Mouse (Mus musculus): ENCODE results near the gene Olfr356. TPM values are rescaled to one million over a fixed set of nuclear protein-coding genes. Genes with fewer than 3 reads are reported as not detected.

Olfr356 gene
- not detected in 2 replicates for polyA plus RNA-seq (2016; fragmentation: Nextera tagmentation; extraction: Ambion mirVana)

DNA sequence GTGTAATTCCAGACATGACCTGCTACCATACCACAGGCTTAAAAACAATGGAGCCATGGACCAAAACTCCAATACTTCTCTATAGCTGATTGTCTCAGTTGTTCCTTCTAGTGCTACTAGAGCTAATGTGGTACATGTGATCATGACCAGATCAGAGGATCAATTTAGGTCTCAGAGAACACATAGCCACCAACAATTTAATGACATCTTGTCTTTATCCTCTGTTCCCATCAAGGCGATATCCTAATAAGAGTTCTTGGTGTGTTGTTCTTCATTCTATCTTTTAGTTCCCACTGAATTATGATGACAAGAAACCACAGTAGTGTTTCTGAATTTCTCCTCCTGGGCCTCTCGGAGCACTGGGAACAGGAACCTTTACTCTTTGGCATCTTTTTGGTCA is at the start of gene Olfr356:
Olfr356 (plus strand) TSS at position 301 of the 400 bp plus-strand sequence.
- Histone ChIP-seq H3K36me3 (replicated peaks) (no peaks in the 10 kb centered on the region), H3K27me3 (ENCODE audit: poor library complexity, severe bottlenecking) (no peaks in the 10 kb centered on the region), H3K27ac (no peak within 1 kb of the TSS), H3K4me3 (no peak within 1 kb of the TSS), H3K9me3 (peaks cover 36% of the 10 kb centered on the region), H3K4me1 (no peaks in the 10 kb centered on the region)
- WGBS = 86% methylated on average over 2 of the region's 2 CpGs
- no peak for DNase-seq (ENCODE audit: extremely low spot score, low spot score)

- no peaks in the 10 kb centered on the region for H3K27me3 ChIP-seq (ENCODE audit: poor library complexity, severe bottlenecking)
- H3K4me3 ChIP-seq = no peak within 1 kb of the TSS
- DNase-seq (ENCODE audit: extremely low spot score, low spot score) = no peak
- H3K9me3 ChIP-seq = peaks cover 42% of the 10 kb centered on the region
- H3K4me1 ChIP-seq = no peaks in the 10 kb centered on the region
- H3K27ac ChIP-seq = no peak within 1 kb of the TSS
- no peaks in the 10 kb centered on the region for H3K36me3 ChIP-seq (replicated peaks)
Observed at GRCm38 (mm10) chr2:36892836-36893235, 44.1 kb upstream of the Olfr356 start, which contains the start of gene Olfr353. TSS of gene Olfr353 (minus strand) at chr2:36892936.

DNA sequence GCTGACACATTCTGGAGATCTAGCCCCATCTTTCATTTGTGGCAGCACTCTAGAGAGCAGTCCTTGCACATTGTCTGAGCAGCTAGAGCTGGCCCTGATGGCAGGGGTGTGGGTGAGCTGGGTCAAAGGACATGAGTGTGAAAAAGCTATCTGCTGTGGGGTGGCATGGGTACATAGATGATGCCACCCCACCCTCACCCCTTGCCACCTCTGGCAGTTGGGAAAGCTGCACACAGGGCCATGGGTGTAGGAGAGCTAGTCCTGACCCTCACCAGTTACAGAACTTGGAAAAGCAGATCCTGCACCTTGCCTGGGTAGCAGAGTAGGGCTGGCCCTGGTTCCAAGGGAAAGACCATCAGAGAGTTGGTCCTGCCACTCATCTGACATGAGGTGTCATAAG is 39.8 kb upstream of the Olfr356 start:
- no peak for DNase-seq (ENCODE audit: extremely low spot score, low spot score)
- no peak overlapping the region for H3K4me3 ChIP-seq
- H3K4me1 ChIP-seq = no peaks in the 10 kb centered on the region
- H3K9me3 ChIP-seq = peaks cover 60% of the 10 kb centered on the region
- H3K36me3 ChIP-seq (replicated peaks) = no peaks in the 10 kb centered on the region
- no peaks in the 10 kb centered on the region for H3K27me3 ChIP-seq (ENCODE audit: poor library complexity, severe bottlenecking)
- no peak overlapping the region for H3K27ac ChIP-seq

GRCm38 (mm10) chr2:36905380-36905779 is 31.5 kb upstream of the Olfr356 start, which contains the start of gene Olfr354:
TSS of gene Olfr354 (plus strand) at chr2:36905680.
- no peak within 1 kb of the TSS for H3K27ac ChIP-seq
- no peak within 1 kb of the TSS for H3K4me3 ChIP-seq
- no peaks in the 10 kb centered on the region for H3K4me1 ChIP-seq
- H3K9me3 ChIP-seq = peaks cover 51% of the 10 kb centered on the region
- no peaks in the 10 kb centered on the region for H3K27me3 ChIP-seq (ENCODE audit: poor library complexity, severe bottlenecking)
- H3K36me3 ChIP-seq (replicated peaks) = no peaks in the 10 kb centered on the region
- DNase-seq (ENCODE audit: extremely low spot score, low spot score) = no peak

- no peak for DNase-seq (ENCODE audit: extremely low spot score, low spot score)
- H3K36me3 ChIP-seq (replicated peaks) = no peaks in the 10 kb centered on the region
- no peaks in the 10 kb centered on the region for H3K4me1 ChIP-seq
- no peak within 1 kb of the TSS for H3K4me3 ChIP-seq
- H3K27me3 ChIP-seq (ENCODE audit: poor library complexity, severe bottlenecking) = no peaks in the 10 kb centered on the region
- peaks cover 42% of the 10 kb centered on the region for H3K9me3 ChIP-seq
- H3K27ac ChIP-seq = no peak within 1 kb of the TSS
Observed at GRCm38 (mm10) chr2:36928797-36929196, 8.1 kb upstream of the Olfr356 start, which contains the start of gene Olfr355. TSS of gene Olfr355 (minus strand) at chr2:36928897.

Other genes with a start within 250 kb of the Olfr356 start
- gene Olfr347, start 205.2 kb upstream of the Olfr356 start, polyA plus RNA-seq (2016; fragmentation: Nextera tagmentation; extraction: Ambion mirVana) = not detected in 2 replicates
- gene Olfr348, start 152.8 kb upstream of the Olfr356 start, polyA plus RNA-seq (2016; fragmentation: Nextera tagmentation; extraction: Ambion mirVana) = not detected in 2 replicates
- not detected in 2 replicates for gene Olfr50, start 146.6 kb upstream of the Olfr356 start, polyA plus RNA-seq (2016; fragmentation: Nextera tagmentation; extraction: Ambion mirVana)
- not detected in 2 replicates for gene Olfr3, start 120.1 kb upstream of the Olfr356 start, polyA plus RNA-seq (2016; fragmentation: Nextera tagmentation; extraction: Ambion mirVana)
- gene Olfr350, start 90.8 kb upstream of the Olfr356 start, polyA plus RNA-seq (2016; fragmentation: Nextera tagmentation; extraction: Ambion mirVana) = not detected in 2 replicates
- not detected in 2 replicates for gene Olfr351, start 74.5 kb upstream of the Olfr356 start, polyA plus RNA-seq (2016; fragmentation: Nextera tagmentation; extraction: Ambion mirVana)
- gene Olfr352, start 68.7 kb upstream of the Olfr356 start, polyA plus RNA-seq (2016; fragmentation: Nextera tagmentation; extraction: Ambion mirVana) = not detected in 2 replicates
- gene Olfr353, start 44.2 kb upstream of the Olfr356 start, polyA plus RNA-seq (2016; fragmentation: Nextera tagmentation; extraction: Ambion mirVana) = not detected in 2 replicates
- gene Olfr354, start 31.4 kb upstream of the Olfr356 start, polyA plus RNA-seq (2016; fragmentation: Nextera tagmentation; extraction: Ambion mirVana) = not detected in 2 replicates
- not detected in 2 replicates for gene Olfr355, start 8.2 kb upstream of the Olfr356 start, polyA plus RNA-seq (2016; fragmentation: Nextera tagmentation; extraction: Ambion mirVana)
- gene Olfr357, start 56.7 kb downstream of the Olfr356 start, polyA plus RNA-seq (2016; fragmentation: Nextera tagmentation; extraction: Ambion mirVana) = not detected in 2 replicates
- gene Olfr358, start 72.2 kb downstream of the Olfr356 start, polyA plus RNA-seq (2016; fragmentation: Nextera tagmentation; extraction: Ambion mirVana) = not detected in 2 replicates
- not detected in 2 replicates for gene Olfr360, start 128.6 kb downstream of the Olfr356 start, polyA plus RNA-seq (2016; fragmentation: Nextera tagmentation; extraction: Ambion mirVana)
- gene Olfr361, start 152.2 kb downstream of the Olfr356 start, polyA plus RNA-seq (2016; fragmentation: Nextera tagmentation; extraction: Ambion mirVana) = not detected in 2 replicates
- not detected in 2 replicates for gene Olfr362, start 180.8 kb downstream of the Olfr356 start, polyA plus RNA-seq (2016; fragmentation: Nextera tagmentation; extraction: Ambion mirVana)
- gene Olfr364-ps1, start 202.2 kb downstream of the Olfr356 start, polyA plus RNA-seq (2016; fragmentation: Nextera tagmentation; extraction: Ambion mirVana) = not detected in 2 replicates